Mouse (Mus musculus): Measurements from ENCODE around the gene Hnrnpa0. TPM values are rescaled to one million over a fixed set of nuclear protein-coding genes. Genes with fewer than 3 reads are reported as not detected.
"Not testable (repeated sequence)": the region's sequence is repeated elsewhere in the genome, so short reads cannot be mapped to it uniquely, and the experiment has no call there.

The Hnrnpa0 gene
- polyA plus RNA-seq, 1 experiment from 2014 or later: 56.4 TPM

DNA sequence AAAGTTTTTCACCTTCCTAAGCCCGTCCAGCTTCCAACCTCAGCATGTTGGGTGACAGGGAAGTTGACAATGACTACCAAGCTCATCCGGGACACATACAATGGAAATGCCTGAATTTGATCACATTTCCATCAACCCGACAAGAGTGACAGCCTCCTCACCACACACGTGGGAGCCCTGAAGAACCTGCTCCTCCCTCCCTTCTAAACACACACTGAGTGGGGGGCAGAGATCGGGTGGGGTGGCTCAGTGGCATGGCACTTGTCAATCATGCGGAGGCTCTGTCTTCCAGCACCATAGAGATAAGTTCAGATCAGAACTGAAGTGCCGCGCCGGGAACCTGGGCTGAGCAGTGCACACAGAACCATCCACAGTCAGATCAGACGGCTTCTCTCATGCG lies 22.1 kb upstream of the Hnrnpa0 start:
- no peak for ATAC-seq (ENCODE audit: insufficient number of reproducible peaks, insufficient read depth, low FRiP score, low TSS enrichment, low read depth)
- WGBS: 85% methylated on average over 11 of the region's 11 CpGs
- Histone ChIP-seq H3K27me3 (no peaks in the 10 kb centered on the region; the same call in 1 of the 2 replicates), H3K36me3 (no peaks in the 10 kb centered on the region), H3K27ac (no peak overlapping the region), H3K4me2 (no peak overlapping the region), H3K4me1 (replicated peaks) (no peaks in the 10 kb centered on the region; the same call in 1 of the 2 replicates), H3K9me3 (0 out of 2 replicates have a peak, but pooled peaks cover 7% of the 10 kb centered on the region), H3K9ac (replicated peaks) (no peak overlapping the region), H3K4me3 (replicated peaks) (no peak overlapping the region)

DNA sequence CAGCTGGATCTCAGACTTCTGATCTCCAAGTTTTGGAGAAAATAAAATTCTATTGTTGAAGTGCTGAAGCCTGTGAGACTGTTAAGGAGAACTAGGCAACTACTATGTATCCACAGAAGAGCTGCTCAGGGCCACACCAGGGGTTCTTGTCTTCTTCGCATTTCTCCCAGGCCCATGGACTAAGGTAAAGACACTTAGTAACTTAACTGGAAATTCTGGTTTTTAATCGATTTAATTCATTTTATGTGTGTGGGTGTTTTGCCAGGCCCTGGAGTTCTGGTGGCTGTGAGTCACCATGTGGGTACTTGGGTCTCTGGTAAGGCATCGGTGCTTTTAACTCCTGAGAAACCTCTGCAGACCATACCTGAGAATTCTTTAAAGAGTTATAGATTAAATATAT lies 21.3 kb upstream of the Hnrnpa0 start:
- ATAC-seq (ENCODE audit: insufficient number of reproducible peaks, insufficient read depth, low FRiP score, low TSS enrichment, low read depth): no peak
- WGBS: 82% methylated on average over 3 of the region's 3 CpGs
- H3K27me3 ChIP-seq: no peaks in the 10 kb centered on the region; the same call in 1 of the 2 replicates
- H3K4me2 ChIP-seq: no peak overlapping the region
- no peaks in the 10 kb centered on the region; the same call in 1 of the 2 replicates for H3K4me1 ChIP-seq (replicated peaks)
- H3K9me3 ChIP-seq: 0 out of 2 replicates have a peak, but pooled peaks cover 7% of the 10 kb centered on the region
- no peak overlapping the region for H3K4me3 ChIP-seq (replicated peaks)
- H3K36me3 ChIP-seq: no peaks in the 10 kb centered on the region
- no peak overlapping the region for H3K27ac ChIP-seq
- no peak overlapping the region for H3K9ac ChIP-seq (replicated peaks)

DNA sequence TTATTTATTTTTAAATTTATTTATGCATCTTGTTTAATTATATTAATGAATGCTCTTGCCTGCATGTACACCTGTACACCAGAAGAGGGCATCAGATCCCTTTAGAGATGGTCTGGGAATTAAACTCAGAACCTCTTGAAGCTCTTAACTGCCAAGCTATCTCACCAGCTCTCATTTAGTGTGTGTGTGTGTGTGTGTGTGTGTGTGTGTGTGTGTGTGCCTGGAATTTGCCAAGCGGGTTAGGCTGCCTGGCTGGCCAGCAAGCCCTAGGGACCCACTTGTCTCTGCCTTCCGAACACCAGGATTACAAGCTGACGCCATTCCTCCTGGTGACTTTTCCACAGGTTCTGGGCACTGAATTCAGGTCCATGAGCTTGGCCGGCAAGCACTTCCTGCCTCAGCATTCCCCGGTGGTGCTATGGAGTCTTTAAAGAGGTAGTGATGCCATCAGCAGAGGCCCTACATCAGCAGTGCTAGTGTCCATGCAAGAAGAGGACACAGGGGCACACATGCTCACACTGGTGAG lies 20.7 kb upstream of the Hnrnpa0 start:
- Histone ChIP-seq H3K4me1 (replicated peaks) (no peaks in the 10 kb centered on the region; the same call in 1 of the 2 replicates), H3K4me2 (peak overlapping the region; percentile 74), H3K27me3 (no peaks in the 10 kb centered on the region; the same call in 1 of the 2 replicates), H3K4me3 (replicated peaks) (peak overlapping the region; percentile 40), H3K9me3 (0 out of 2 replicates have a peak, but pooled peaks cover 7% of the 10 kb centered on the region), H3K36me3 (no peaks in the 10 kb centered on the region), H3K9ac (replicated peaks) (peak overlapping the region; percentile 9; the same call in 1 of the 2 replicates), H3K27ac (no peak overlapping the region)
- WGBS: 40% methylated on average over 5 of the region's 5 CpGs
- no peak for ATAC-seq (ENCODE audit: insufficient number of reproducible peaks, insufficient read depth, low FRiP score, low TSS enrichment, low read depth)

DNA sequence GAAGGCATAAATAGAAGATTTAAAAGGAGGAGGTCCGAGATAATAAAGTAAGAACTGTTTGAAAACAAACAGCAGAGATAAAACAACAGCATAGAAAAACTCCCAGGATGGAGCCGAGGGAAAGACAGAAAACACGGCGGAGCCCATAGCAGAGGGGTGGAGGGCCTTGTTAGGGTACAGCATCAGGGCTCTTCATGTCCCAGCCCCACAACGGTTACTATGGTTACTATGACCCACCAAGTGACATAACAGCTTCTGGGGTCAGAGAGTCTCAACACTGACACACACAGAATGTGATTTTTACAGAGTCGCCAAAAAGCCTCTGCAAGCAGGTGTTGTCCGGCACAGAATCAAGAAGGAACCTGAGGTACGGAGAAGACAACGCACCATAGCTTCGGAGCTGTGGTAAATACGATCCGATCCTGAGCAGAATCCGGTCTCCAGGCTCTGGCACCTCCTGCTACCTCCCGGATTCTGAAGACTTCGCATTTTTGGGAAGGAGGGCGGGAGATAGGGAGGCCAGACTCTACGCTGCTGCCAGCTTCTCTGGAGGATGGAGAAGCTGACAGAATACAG lies 20.0 kb upstream of the Hnrnpa0 start:
- Histone ChIP-seq H3K4me3 (replicated peaks) (peak overlapping the region; percentile 40), H3K4me2 (peak overlapping the region; percentile 74), H3K27ac (no peak overlapping the region), H3K9ac (replicated peaks) (peak overlapping the region; percentile 9; the same call in 1 of the 2 replicates), H3K9me3 (0 out of 2 replicates have a peak, but pooled peaks cover 7% of the 10 kb centered on the region), H3K4me1 (replicated peaks) (no peaks in the 10 kb centered on the region; the same call in 1 of the 2 replicates), H3K36me3 (no peaks in the 10 kb centered on the region), H3K27me3 (no peaks in the 10 kb centered on the region; the same call in 1 of the 2 replicates)
- WGBS: 2% methylated on average over 17 of the region's 17 CpGs
- peak; percentile 81 for ATAC-seq (ENCODE audit: insufficient number of reproducible peaks, insufficient read depth, low FRiP score, low TSS enrichment, low read depth)

DNA sequence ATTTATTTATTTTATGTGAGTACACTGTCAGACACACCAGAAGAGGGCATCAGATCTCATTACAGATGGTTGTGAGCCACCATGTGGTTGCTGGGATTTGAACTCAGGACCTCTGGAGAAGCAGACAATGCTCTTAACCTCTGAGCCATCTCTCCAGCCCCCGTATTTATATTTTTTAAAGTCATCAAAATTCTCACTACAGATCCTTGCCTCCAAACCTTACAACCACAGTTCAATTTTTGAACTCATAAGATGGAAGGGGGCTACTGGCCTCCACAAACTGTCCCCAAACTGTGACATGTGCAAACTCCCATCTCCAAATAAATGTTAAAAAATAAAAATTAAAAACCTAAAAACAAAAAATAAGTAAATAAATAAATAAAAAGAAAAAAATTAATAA lies 19.4 kb upstream of the Hnrnpa0 start:
- no peak overlapping the region for H3K4me3 ChIP-seq (replicated peaks)
- H3K4me1 ChIP-seq (replicated peaks): no peaks in the 10 kb centered on the region; the same call in 1 of the 2 replicates
- no peak overlapping the region for H3K4me2 ChIP-seq
- 0 out of 2 replicates have a peak, but pooled peaks cover 7% of the 10 kb centered on the region for H3K9me3 ChIP-seq
- H3K27ac ChIP-seq: no peak overlapping the region
- no peaks in the 10 kb centered on the region for H3K36me3 ChIP-seq
- H3K9ac ChIP-seq (replicated peaks): no peak overlapping the region
- 85% methylated on average over 1 of the region's 1 CpGs for WGBS
- no peak for ATAC-seq (ENCODE audit: insufficient number of reproducible peaks, insufficient read depth, low FRiP score, low TSS enrichment, low read depth)
- no peaks in the 10 kb centered on the region; the same call in 1 of the 2 replicates for H3K27me3 ChIP-seq

DNA sequence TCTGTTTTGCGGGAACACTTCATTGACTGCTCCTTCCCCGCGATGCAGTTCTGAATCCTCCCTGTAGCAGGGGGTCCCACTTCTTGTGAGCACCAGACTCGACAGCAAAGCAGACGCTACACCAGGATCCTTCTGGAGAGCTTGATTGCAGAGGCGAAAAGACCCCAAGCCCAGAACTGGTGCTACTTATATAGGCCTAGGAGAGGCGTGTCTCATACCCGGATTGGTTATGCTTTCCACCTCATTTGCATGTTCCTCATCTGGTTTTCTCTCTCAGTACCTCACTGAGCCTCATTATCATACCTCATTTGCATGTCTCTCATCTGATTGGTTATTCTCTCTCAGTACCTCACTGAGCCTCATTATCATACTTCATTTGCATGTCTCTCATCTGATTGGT lies 18.2 kb upstream of the Hnrnpa0 start:
- not testable (repeated sequence) for H3K4me3 ChIP-seq (replicated peaks); H3K4me1 ChIP-seq (replicated peaks); ATAC-seq (ENCODE audit: insufficient number of reproducible peaks, insufficient read depth, low FRiP score, low TSS enrichment, low read depth); H3K27me3 ChIP-seq; H3K9ac ChIP-seq (replicated peaks); H3K4me2 ChIP-seq; H3K27ac ChIP-seq; H3K36me3 ChIP-seq; H3K9me3 ChIP-seq
- WGBS: 96% methylated on average over 8 of the region's 8 CpGs

DNA sequence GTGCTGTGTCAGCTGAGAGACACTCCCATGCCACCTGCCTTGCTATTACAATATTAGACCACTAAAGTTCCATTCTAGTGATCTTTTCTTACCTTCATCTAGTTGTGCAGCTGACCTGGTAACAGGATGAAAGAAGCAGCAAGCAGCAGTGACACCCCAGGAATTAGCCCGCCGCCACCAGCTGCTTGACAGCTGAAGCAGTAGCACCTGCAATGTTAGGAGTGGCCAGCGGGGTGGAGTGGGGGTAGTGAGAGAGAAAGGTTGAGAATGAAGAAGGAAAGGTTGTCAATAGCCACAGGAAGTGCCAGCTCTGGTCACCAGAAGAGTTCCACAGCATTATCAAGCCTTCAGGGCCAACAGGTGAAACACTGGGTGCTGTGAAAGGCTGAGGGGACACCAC lies 3.3 kb upstream of the Hnrnpa0 start:
- no peaks in the 10 kb centered on the region for H3K27me3 ChIP-seq
- H3K4me1 ChIP-seq (replicated peaks): peaks cover 9% of the 10 kb centered on the region
- H3K4me3 ChIP-seq (replicated peaks): no peak overlapping the region
- H3K36me3 ChIP-seq: peaks cover 4% of the 10 kb centered on the region; the same call in 1 of the 2 replicates
- H3K27ac ChIP-seq: no peak overlapping the region
- no peak for ATAC-seq (ENCODE audit: insufficient number of reproducible peaks, insufficient read depth, low FRiP score, low TSS enrichment, low read depth)
- H3K4me2 ChIP-seq: no peak overlapping the region
- H3K9ac ChIP-seq (replicated peaks): no peak overlapping the region
- H3K9me3 ChIP-seq: peaks cover 10% of the 10 kb centered on the region; the same call in 1 of the 2 replicates
- 48% methylated on average over 3 of the region's 3 CpGs for WGBS

DNA sequence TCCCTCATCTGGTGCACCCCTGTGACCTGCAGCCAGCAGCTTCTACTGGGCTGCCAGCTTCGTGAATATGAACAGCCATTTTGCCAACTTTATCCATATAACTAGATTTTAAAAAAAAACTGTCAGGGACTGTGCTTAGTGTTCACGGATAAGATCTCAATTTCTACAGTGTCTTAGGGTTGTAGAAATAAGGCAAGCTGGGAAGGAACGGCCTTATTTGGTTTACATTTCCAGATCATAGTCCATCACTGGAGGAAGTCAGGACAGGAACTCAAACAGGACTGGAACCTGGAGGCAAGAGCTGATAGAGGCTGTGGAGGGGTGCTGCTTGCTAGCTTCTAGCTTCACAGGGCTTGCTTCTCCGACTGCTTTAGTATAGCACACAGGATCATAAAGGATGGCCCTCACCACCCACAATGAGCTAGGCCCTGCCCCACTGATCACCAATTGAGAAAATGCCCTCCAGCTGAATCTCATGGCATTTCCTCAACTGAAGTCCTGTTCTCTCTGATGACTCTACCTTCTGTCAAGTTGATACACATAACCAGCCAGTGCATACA lies 1.4 kb upstream of the Hnrnpa0 start:
- WGBS: 34% methylated on average over 4 of the region's 4 CpGs
- Histone ChIP-seq H3K4me2 (peak overlapping the region; percentile 75), H3K9me3 (no peaks in the 10 kb centered on the region), H3K4me1 (replicated peaks) (peaks cover 21% of the 10 kb centered on the region), H3K27ac (peak overlapping the region; percentile 99), H3K4me3 (replicated peaks) (peak overlapping the region; percentile 99), H3K9ac (replicated peaks) (peak overlapping the region; percentile 100), H3K27me3 (no peaks in the 10 kb centered on the region), H3K36me3 (peaks cover 17% of the 10 kb centered on the region)
- ATAC-seq (ENCODE audit: insufficient number of reproducible peaks, insufficient read depth, low FRiP score, low TSS enrichment, low read depth): no peak

DNA sequence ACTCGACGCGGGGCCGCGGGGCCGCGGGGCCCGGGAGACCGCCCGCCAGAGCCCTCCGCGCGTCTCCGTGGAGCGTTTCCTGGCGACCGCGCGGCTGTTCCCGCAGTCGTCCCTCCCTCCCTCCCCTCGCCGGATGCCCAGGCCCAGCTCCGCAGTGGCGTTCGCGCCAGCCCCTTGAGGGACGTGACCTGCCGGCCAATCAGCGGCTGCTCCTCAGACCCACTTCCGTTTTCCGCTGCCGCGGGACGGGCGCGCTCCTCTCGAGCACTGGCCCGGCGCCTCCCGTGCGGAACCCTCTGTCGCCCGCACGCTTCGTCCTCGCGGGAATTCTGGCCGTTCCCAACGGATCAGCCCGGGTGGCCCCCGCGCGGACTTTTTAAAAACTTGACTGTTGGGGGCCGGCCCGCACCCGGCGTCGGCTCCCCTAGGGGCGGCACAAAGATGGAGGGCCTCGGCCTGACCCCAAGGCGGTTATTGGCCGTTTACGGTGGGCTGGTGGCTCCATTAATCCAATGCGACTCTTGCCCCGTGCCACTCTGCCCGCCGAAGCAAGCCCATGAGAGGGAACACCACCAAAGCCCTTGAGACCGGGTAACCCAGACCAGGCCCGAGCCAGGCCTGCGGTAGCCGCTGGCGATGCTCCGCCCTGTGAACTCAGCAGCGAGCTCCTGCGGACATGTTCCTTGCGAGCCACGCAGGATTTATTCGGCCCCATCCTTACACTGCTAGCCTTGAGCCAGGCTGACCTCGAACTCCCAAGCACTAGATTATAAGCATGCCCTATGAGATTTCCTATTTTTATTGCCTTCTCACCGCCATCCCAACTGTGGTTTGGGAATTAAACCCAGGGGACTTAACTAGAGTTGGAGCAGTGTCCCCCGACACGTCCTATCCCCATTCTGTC lies 664 bp upstream of the Hnrnpa0 start:
- peak overlapping the region; percentile 100 for H3K9ac ChIP-seq (replicated peaks)
- H3K4me2 ChIP-seq: peak overlapping the region; percentile 75
- ATAC-seq (ENCODE audit: insufficient number of reproducible peaks, insufficient read depth, low FRiP score, low TSS enrichment, low read depth): peak; percentile 97
- peaks cover 17% of the 10 kb centered on the region for H3K36me3 ChIP-seq
- WGBS: under 1% methylated on average over 83 of the region's 83 CpGs
- H3K4me1 ChIP-seq (replicated peaks): peaks cover 27% of the 10 kb centered on the region
- peak overlapping the region; percentile 99 for H3K4me3 ChIP-seq (replicated peaks)
- peak overlapping the region; percentile 99 for H3K27ac ChIP-seq
- no peaks in the 10 kb centered on the region for H3K27me3 ChIP-seq
- no peaks in the 10 kb centered on the region for H3K9me3 ChIP-seq

DNA sequence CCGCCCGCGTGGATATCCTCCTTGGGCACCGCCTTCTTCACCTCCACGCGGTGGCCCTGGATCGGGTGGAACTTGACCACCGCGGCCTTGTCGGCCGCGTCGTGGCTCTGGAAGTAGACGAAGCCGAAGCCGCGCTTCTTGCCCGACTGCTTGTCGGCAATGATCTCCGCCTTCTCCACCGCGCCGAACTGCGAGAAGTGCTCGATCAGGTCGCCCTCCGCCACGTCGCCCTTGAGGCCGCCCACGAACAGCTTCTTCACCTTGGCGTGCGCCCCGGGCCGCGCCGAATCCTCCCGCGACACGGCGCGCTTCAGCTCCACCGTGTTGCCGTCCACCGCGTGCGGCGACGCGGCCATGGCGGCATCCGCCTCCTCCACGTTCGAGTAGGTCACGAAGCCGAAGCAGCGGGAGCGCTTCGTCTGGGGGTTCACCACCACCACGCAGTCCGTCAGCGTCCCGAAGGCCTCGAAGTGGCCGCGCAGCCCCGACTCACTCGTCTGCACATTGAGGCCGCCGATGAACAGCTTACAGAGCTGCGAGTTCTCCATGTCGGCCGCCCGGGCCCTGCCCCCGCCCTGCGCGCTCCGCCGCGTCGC lies 492 bp downstream of the Hnrnpa0 start:
- ATAC-seq (ENCODE audit: insufficient number of reproducible peaks, insufficient read depth, low FRiP score, low TSS enrichment, low read depth): peak; percentile 30
- H3K4me1 ChIP-seq (replicated peaks): peaks cover 29% of the 10 kb centered on the region
- WGBS: under 1% methylated on average over 81 of the region's 81 CpGs
- peak overlapping the region; percentile 100 for H3K9ac ChIP-seq (replicated peaks)
- H3K9me3 ChIP-seq: no peaks in the 10 kb centered on the region
- peak overlapping the region; percentile 99 for H3K27ac ChIP-seq
- H3K36me3 ChIP-seq: peaks cover 17% of the 10 kb centered on the region
- no peaks in the 10 kb centered on the region for H3K27me3 ChIP-seq
- H3K4me2 ChIP-seq: peak overlapping the region; percentile 75
- peak overlapping the region; percentile 99 for H3K4me3 ChIP-seq (replicated peaks)

Measured in limb, embryonic 12.5 days (tissue).